Mouse (Mus musculus): Measurements from ENCODE around the gene Braf. TPM values are rescaled to one million over a fixed set of nuclear protein-coding genes. Genes with fewer than 3 reads are reported as not detected.

The Braf gene
- polyA plus RNA-seq, 1 experiment from 2014 or later = 10.3 TPM

GRCm38 (mm10) chr6:39607365-39607764 lies 117.9 kb downstream of the Braf start:
- H3K36me3 ChIP-seq = peaks cover 52% of the 10 kb centered on the region
- no peak overlapping the region for H3K4me2 ChIP-seq
- H3K27ac ChIP-seq (replicated peaks) = no peak overlapping the region
- no peak for ATAC-seq (ENCODE audit: extremely low read depth, insufficient number of reproducible peaks, low FRiP score, low TSS enrichment)
- H3K9ac ChIP-seq = no peak overlapping the region
- H3K27me3 ChIP-seq (replicated peaks) = no peaks in the 10 kb centered on the region
- WGBS = 46% methylated on average over 5 of the region's 5 CpGs
- peaks cover 25% of the 10 kb centered on the region for H3K4me1 ChIP-seq
- H3K9me3 ChIP-seq = no peaks in the 10 kb centered on the region
- H3K4me3 ChIP-seq = no peak overlapping the region

- no peak for ATAC-seq (ENCODE audit: extremely low read depth, insufficient number of reproducible peaks, low FRiP score, low TSS enrichment)
- H3K4me1 ChIP-seq = peaks cover 25% of the 10 kb centered on the region
- 56% methylated on average over 3 of the region's 3 CpGs for WGBS
Measured at GRCm38 (mm10) chr6:39606862-39607261, 118.4 kb downstream of the Braf start.

GRCm38 (mm10) chr6:39606056-39606455 lies 119.2 kb downstream of the Braf start:
- no peak overlapping the region for H3K4me3 ChIP-seq
- 0 out of 2 replicates have a peak overlapping the region, but pooled peaks have one; percentile 11 for H3K9ac ChIP-seq
- WGBS = 49% methylated on average over 6 of the region's 6 CpGs
- H3K36me3 ChIP-seq = peaks cover 52% of the 10 kb centered on the region
- H3K27ac ChIP-seq (replicated peaks) = peak overlapping the region; percentile 57
- ATAC-seq (ENCODE audit: extremely low read depth, insufficient number of reproducible peaks, low FRiP score, low TSS enrichment) = no peak
- H3K4me2 ChIP-seq = 0 out of 2 replicates have a peak overlapping the region, but pooled peaks have one; percentile 10
- H3K9me3 ChIP-seq = no peaks in the 10 kb centered on the region
- H3K27me3 ChIP-seq (replicated peaks) = no peaks in the 10 kb centered on the region
- peaks cover 25% of the 10 kb centered on the region for H3K4me1 ChIP-seq

More at GRCm38 (mm10) chr6:39606862-39607261, 118.4 kb downstream of the Braf start:
- no peak overlapping the region for H3K4me3 ChIP-seq
- peaks cover 52% of the 10 kb centered on the region for H3K36me3 ChIP-seq
- H3K9ac ChIP-seq = no peak overlapping the region
- no peak overlapping the region for H3K4me2 ChIP-seq
- no peaks in the 10 kb centered on the region for H3K9me3 ChIP-seq
- H3K27ac ChIP-seq (replicated peaks) = 0 out of 2 replicates have a peak overlapping the region, but pooled peaks have one; percentile 28
- no peaks in the 10 kb centered on the region for H3K27me3 ChIP-seq (replicated peaks)

- H3K4me3 ChIP-seq = no peak overlapping the region
- no peak for ATAC-seq (ENCODE audit: extremely low read depth, insufficient number of reproducible peaks, low FRiP score, low TSS enrichment)
- H3K36me3 ChIP-seq = peaks cover 54% of the 10 kb centered on the region
- H3K4me2 ChIP-seq = no peak overlapping the region
- H3K9ac ChIP-seq = no peak overlapping the region
- H3K27ac ChIP-seq (replicated peaks) = no peak overlapping the region
- 84% methylated on average over 5 of the region's 5 CpGs for WGBS
- peaks cover 25% of the 10 kb centered on the region for H3K4me1 ChIP-seq
- no peaks in the 10 kb centered on the region for H3K9me3 ChIP-seq
- H3K27me3 ChIP-seq (replicated peaks) = no peaks in the 10 kb centered on the region
Measured at GRCm38 (mm10) chr6:39604565-39604964, 120.7 kb downstream of the Braf start.

- H3K4me3 ChIP-seq = no peak overlapping the region
- peaks cover 16% of the 10 kb centered on the region for H3K4me1 ChIP-seq
- no peak overlapping the region for H3K4me2 ChIP-seq
- WGBS = 87% methylated on average over 3 of the region's 3 CpGs
- H3K36me3 ChIP-seq = peaks cover 71% of the 10 kb centered on the region
- H3K9me3 ChIP-seq = no peaks in the 10 kb centered on the region
- H3K9ac ChIP-seq = no peak overlapping the region
- no peaks in the 10 kb centered on the region for H3K27me3 ChIP-seq (replicated peaks)
- no peak for ATAC-seq (ENCODE audit: extremely low read depth, insufficient number of reproducible peaks, low FRiP score, low TSS enrichment)
- H3K27ac ChIP-seq (replicated peaks) = no peak overlapping the region
Measured at GRCm38 (mm10) chr6:39601828-39602227, 123.4 kb downstream of the Braf start.

- H3K4me3 ChIP-seq = no peak overlapping the region
- no peak overlapping the region for H3K4me2 ChIP-seq
- H3K27ac ChIP-seq (replicated peaks) = no peak overlapping the region
- H3K9me3 ChIP-seq = no peaks in the 10 kb centered on the region
- H3K9ac ChIP-seq = no peak overlapping the region
- peaks cover 7% of the 10 kb centered on the region for H3K4me1 ChIP-seq
- 95% methylated on average over 3 of the region's 3 CpGs for WGBS
- H3K36me3 ChIP-seq = peaks cover 80% of the 10 kb centered on the region
- no peak for ATAC-seq (ENCODE audit: extremely low read depth, insufficient number of reproducible peaks, low FRiP score, low TSS enrichment)
- H3K27me3 ChIP-seq (replicated peaks) = no peaks in the 10 kb centered on the region
Measured at GRCm38 (mm10) chr6:39600851-39601250, 124.4 kb downstream of the Braf start.

- H3K27ac ChIP-seq (replicated peaks) = peak within 1 kb of the TSS; percentile 95
- peaks cover 55% of the 10 kb centered on the region for H3K36me3 ChIP-seq
- H3K4me3 ChIP-seq = peak within 1 kb of the TSS; percentile 65
- H3K4me1 ChIP-seq = peaks cover 20% of the 10 kb centered on the region
- no peaks in the 10 kb centered on the region for H3K9me3 ChIP-seq
- no peaks in the 10 kb centered on the region for H3K27me3 ChIP-seq (replicated peaks)
- peak; percentile 96 for ATAC-seq (ENCODE audit: extremely low read depth, insufficient number of reproducible peaks, low FRiP score, low TSS enrichment)
- peak within 1 kb of the TSS; percentile 88 for H3K9ac ChIP-seq
- peak within 1 kb of the TSS; percentile 77 for H3K4me2 ChIP-seq
- WGBS = under 1% methylated on average over 55 of the region's 56 CpGs
Measured at GRCm38 (mm10) chr6:39592401-39593214, 132.7 kb downstream of the Braf start, which contains the start of gene Ndufb2. TSS of gene Ndufb2 (plus strand) at chr6:39592574.

GRCm38 (mm10) chr6:39591481-39591880 lies 133.8 kb downstream of the Braf start:
- peaks cover 20% of the 10 kb centered on the region for H3K4me1 ChIP-seq
- no peak overlapping the region for H3K27ac ChIP-seq (replicated peaks)
- WGBS = 86% methylated on average over 4 of the region's 4 CpGs
- no peaks in the 10 kb centered on the region for H3K27me3 ChIP-seq (replicated peaks)
- no peak overlapping the region for H3K9ac ChIP-seq
- ATAC-seq (ENCODE audit: extremely low read depth, insufficient number of reproducible peaks, low FRiP score, low TSS enrichment) = no peak
- peak overlapping the region; percentile 77 for H3K4me2 ChIP-seq
- no peaks in the 10 kb centered on the region for H3K9me3 ChIP-seq
- H3K4me3 ChIP-seq = peak overlapping the region; percentile 65; the same call in 1 of the 2 replicates
- peaks cover 55% of the 10 kb centered on the region for H3K36me3 ChIP-seq

GRCm38 (mm10) chr6:39585517-39585916 lies 139.7 kb downstream of the Braf start, which contains the start of gene Gm42420:
TSS of gene Gm42420 (plus strand) at chr6:39585753.
- peaks cover 92% of the 10 kb centered on the region for H3K36me3 ChIP-seq
- WGBS = 74% methylated on average over 6 of the region's 6 CpGs

GRCm38 (mm10) chr6:39581087-39581784 lies 144.0 kb downstream of the Braf start:
- Histone ChIP-seq H3K9me3 (no peaks in the 10 kb centered on the region), H3K27me3 (replicated peaks) (no peaks in the 10 kb centered on the region), H3K27ac (replicated peaks) (no peak overlapping the region), H3K36me3 (peaks cover 89% of the 10 kb centered on the region), H3K4me2 (no peak overlapping the region), H3K4me1 (no peaks in the 10 kb centered on the region), H3K4me3 (no peak overlapping the region), H3K9ac (no peak overlapping the region)
- 77% methylated on average over 7 of the region's 7 CpGs for WGBS
- ATAC-seq (ENCODE audit: extremely low read depth, insufficient number of reproducible peaks, low FRiP score, low TSS enrichment) = no peak

More at GRCm38 (mm10) chr6:39585517-39585916, 139.7 kb downstream of the Braf start, which contains the start of gene Gm42420:
- Histone ChIP-seq H3K4me3 (no peak within 1 kb of the TSS), H3K9me3 (no peaks in the 10 kb centered on the region), H3K27ac (replicated peaks) (no peak within 1 kb of the TSS), H3K27me3 (replicated peaks) (no peaks in the 10 kb centered on the region), H3K4me1 (no peaks in the 10 kb centered on the region), H3K4me2 (no peak within 1 kb of the TSS), H3K9ac (no peak within 1 kb of the TSS)
- 0 out of 2 replicates have a peak, but pooled peaks have one; percentile 15 for ATAC-seq (ENCODE audit: extremely low read depth, insufficient number of reproducible peaks, low FRiP score, low TSS enrichment)

- Histone ChIP-seq H3K36me3 (peaks cover 82% of the 10 kb centered on the region), H3K9me3 (no peaks in the 10 kb centered on the region), H3K4me3 (no peak overlapping the region), H3K4me2 (no peak overlapping the region), H3K27me3 (replicated peaks) (no peaks in the 10 kb centered on the region), H3K9ac (no peak overlapping the region), H3K4me1 (no peaks in the 10 kb centered on the region), H3K27ac (replicated peaks) (no peak overlapping the region)
- 58% methylated on average over 2 of the region's 2 CpGs for WGBS
- no peak for ATAC-seq (ENCODE audit: extremely low read depth, insufficient number of reproducible peaks, low FRiP score, low TSS enrichment)
Measured at GRCm38 (mm10) chr6:39580558-39580957, 144.7 kb downstream of the Braf start.
